In genomic region chr4:109268903-109269302, GRCm38 (mm10) we compare ENCODE assay signal across 35 mouse cellular contexts. TPM values are rescaled to one million over a fixed set of nuclear protein-coding genes. Genes with fewer than 3 reads are reported as not detected.
DNase-seq lines count a peak whose midpoint lies in the region; ATAC-seq and TF ChIP-seq lines count a peak whose summit lies in the region.
"Had no signal": no experiment of that assay in that cellular context is flagged by ENCODE, and none has a peak within 500 bp of the region (broad histone marks: within the 10 kb centered on the region; RNA-seq: fewer than 3 reads in every experiment).

No protein-coding gene starts in this region.

- H3K27me3 ChIP-seq in intestine, postnatal 0 days (replicated peaks; ENCODE audit: control insufficient read depth, insufficient read depth, low read length), result no peaks in the 10 kb centered on the region
- H3K27me3 ChIP-seq in intestine, embryonic 16.5 days (replicated peaks; ENCODE audit: control insufficient read depth, insufficient read depth, low read length), result no peaks in the 10 kb centered on the region
- H3K27me3 ChIP-seq in midbrain, postnatal 0 days (ENCODE audit: insufficient read depth, low read length), result no peaks in the 10 kb centered on the region
- no peaks in the 10 kb centered on the region for H3K27me3 ChIP-seq in midbrain, embryonic 13.5 days
- H3K27me3 ChIP-seq: heart, embryonic 13.5 days; hindbrain, embryonic 15.5 days; limb, embryonic 12.5 days; midbrain, embryonic 12.5 days; Patski; stomach, embryonic 15.5 days had no signal

- no peak overlapping the region for H3K9ac ChIP-seq in intestine, postnatal 0 days (ENCODE audit: low read depth, low read length)
- H3K9ac ChIP-seq in intestine, embryonic 16.5 days (ENCODE audit: low read depth, low read length), result no peak overlapping the region
- H3K9ac ChIP-seq in midbrain, postnatal 0 days (replicated peaks; ENCODE audit: low read length, poor library complexity, severe bottlenecking), result no peak overlapping the region
- no peak overlapping the region for H3K9ac ChIP-seq in midbrain, embryonic 13.5 days (replicated peaks)
- H3K9ac ChIP-seq: heart, embryonic 13.5 days; hindbrain, embryonic 15.5 days; limb, embryonic 12.5 days; midbrain, embryonic 12.5 days; stomach, embryonic 15.5 days had no signal

- peak; percentile 24; the same call in 1 of the 2 replicates for TF ChIP-seq CTCF in intestine, postnatal 0 days (IDR thresholded peaks at IDR 0.05; ENCODE audit: low read depth)
- peak; percentile 24 for TF ChIP-seq CTCF in midbrain, postnatal 0 days (IDR thresholded peaks at IDR 0.05)

- ATAC-seq in intestine, postnatal 0 days, result no peak
- no peak for ATAC-seq in intestine, embryonic 16.5 days
- no peak for ATAC-seq in midbrain, postnatal 0 days (ENCODE audit: low FRiP score)
- no peak for ATAC-seq in midbrain, embryonic 13.5 days
- ATAC-seq: forebrain, embryonic 16.5 days; Patski had no signal

- no peak for DNase-seq in midbrain, postnatal 0 days (ENCODE audit: low spot score)
- DNase-seq in brain, adult 2 months (ENCODE audit: low read depth, low spot score), result peak; percentile 7
- DNase-seq in gastrocnemius, postnatal 10 days, result no peak
- DNase-seq in lung, postnatal 36 days, result no peak
- DNase-seq: adrenal gland, postnatal 14 days; B cell, adult 2 months; cerebellum, adult 18-20 months; cerebellum, postnatal 10 days; gastrocnemius, adult 2 months; heart, postnatal 14 days; kidney, adult 9 months; kidney, postnatal 14 days; lung, postnatal 4 days; retina, postnatal 1 day; right cerebral cortex, postnatal 14 days; thymus, postnatal 14 days had no signal

- H3K4me3 ChIP-seq in intestine, postnatal 0 days (ENCODE audit: low read depth, low read length), result no peak overlapping the region
- no peak overlapping the region for H3K4me3 ChIP-seq in intestine, embryonic 16.5 days (ENCODE audit: low read length)
- H3K4me3 ChIP-seq in midbrain, postnatal 0 days (ENCODE audit: low read depth, low read length), result no peak overlapping the region
- H3K4me3 ChIP-seq in midbrain, embryonic 13.5 days (replicated peaks), result no peak overlapping the region
- H3K4me3 ChIP-seq: erythroblast, embryonic 14.5 days; gastrocnemius, adult 2 months; heart, embryonic 13.5 days; hindbrain, embryonic 10.5 days; hindbrain, embryonic 15.5 days; limb, embryonic 12.5 days; megakaryocyte, embryonic 14.5 days; midbrain, embryonic 12.5 days; stomach, embryonic 15.5 days had no signal

- WGBS in intestine, postnatal 0 days, result 81% methylated on average over 3 of the region's 3 CpGs
- WGBS in intestine, embryonic 16.5 days, result 86% methylated on average over 3 of the region's 3 CpGs
- WGBS in midbrain, postnatal 0 days, result 84% methylated on average over 3 of the region's 3 CpGs
- 90% methylated on average over 3 of the region's 3 CpGs for WGBS in midbrain, embryonic 13.5 days

- no peak overlapping the region for H3K27ac ChIP-seq in intestine, postnatal 0 days (ENCODE audit: low read depth, low read length)
- no peak overlapping the region for H3K27ac ChIP-seq in intestine, embryonic 16.5 days (ENCODE audit: low read length)
- H3K27ac ChIP-seq in midbrain, postnatal 0 days (ENCODE audit: low read depth, low read length), result no peak overlapping the region
- H3K27ac ChIP-seq in midbrain, embryonic 13.5 days, result no peak overlapping the region
- H3K27ac ChIP-seq: heart, embryonic 13.5 days; hindbrain, embryonic 10.5 days; hindbrain, embryonic 15.5 days; limb, embryonic 12.5 days; midbrain, embryonic 12.5 days; stomach, embryonic 15.5 days had no signal

- H3K4me2 ChIP-seq in intestine, postnatal 0 days (replicated peaks; ENCODE audit: low read depth), result no peak overlapping the region
- no peak overlapping the region for H3K4me2 ChIP-seq in intestine, embryonic 16.5 days (ENCODE audit: low read depth, low read length)
- no peak overlapping the region for H3K4me2 ChIP-seq in midbrain, postnatal 0 days (ENCODE audit: low read depth, low read length, poor library complexity, severe bottlenecking)
- H3K4me2 ChIP-seq in midbrain, embryonic 13.5 days (replicated peaks), result no peak overlapping the region
- H3K4me2 ChIP-seq: heart, embryonic 13.5 days; hindbrain, embryonic 15.5 days; limb, embryonic 12.5 days; liver, embryonic 11.5 days; midbrain, embryonic 12.5 days; stomach, embryonic 15.5 days had no signal

- H3K4me1 ChIP-seq in intestine, postnatal 0 days (replicated peaks; ENCODE audit: control insufficient read depth, insufficient read depth, low read length), result no peaks in the 10 kb centered on the region
- no peaks in the 10 kb centered on the region for H3K4me1 ChIP-seq in intestine, embryonic 16.5 days (ENCODE audit: control insufficient read depth, insufficient read depth, low read length)
- no peaks in the 10 kb centered on the region for H3K4me1 ChIP-seq in midbrain, postnatal 0 days (ENCODE audit: insufficient read depth, low read length)
- H3K4me1 ChIP-seq in midbrain, embryonic 13.5 days (replicated peaks), result no peaks in the 10 kb centered on the region
- H3K4me1 ChIP-seq: heart, embryonic 13.5 days; hindbrain, embryonic 10.5 days; hindbrain, embryonic 15.5 days; limb, embryonic 12.5 days; midbrain, embryonic 12.5 days; stomach, embryonic 15.5 days had no signal

- H3K36me3 ChIP-seq in intestine, postnatal 0 days (ENCODE audit: control insufficient read depth, insufficient read depth), result no peaks in the 10 kb centered on the region
- H3K36me3 ChIP-seq in intestine, embryonic 16.5 days (ENCODE audit: control insufficient read depth, insufficient read depth, low read length), result no peaks in the 10 kb centered on the region
- H3K36me3 ChIP-seq in midbrain, postnatal 0 days (ENCODE audit: insufficient read depth, low read length), result no peaks in the 10 kb centered on the region
- H3K36me3 ChIP-seq in midbrain, embryonic 13.5 days, result no peaks in the 10 kb centered on the region
- H3K36me3 ChIP-seq: heart, embryonic 13.5 days; hindbrain, embryonic 10.5 days; hindbrain, embryonic 15.5 days; limb, embryonic 12.5 days; midbrain, embryonic 12.5 days; stomach, embryonic 15.5 days had no signal

- H3K9me3 ChIP-seq in intestine, postnatal 0 days (ENCODE audit: control insufficient read depth), result no peaks in the 10 kb centered on the region
- no peaks in the 10 kb centered on the region for H3K9me3 ChIP-seq in intestine, embryonic 16.5 days (ENCODE audit: control insufficient read depth, low read length)
- H3K9me3 ChIP-seq in midbrain, postnatal 0 days (ENCODE audit: low read length), result no peaks in the 10 kb centered on the region
- H3K9me3 ChIP-seq in midbrain, embryonic 13.5 days, result no peaks in the 10 kb centered on the region
- H3K9me3 ChIP-seq: heart, embryonic 13.5 days; hindbrain, embryonic 10.5 days; hindbrain, embryonic 15.5 days; limb, embryonic 12.5 days; megakaryocyte, embryonic 14.5 days; midbrain, embryonic 12.5 days; stomach, embryonic 15.5 days had no signal

RNA-seq across cellular contexts. Expression of gene Eps15, which starts 11.2 kb away (rescaled TPM):
- polyA plus RNA-seq in intestine, postnatal 0 days (2015; fragmentation: Nextera tagmentation; extraction: Ambion mirVana), result 18.3 and 19.5 TPM in 2 replicates
- polyA plus RNA-seq in intestine, embryonic 16.5 days (2015; fragmentation: Nextera tagmentation; extraction: Ambion mirVana), result 26.4 and 27.9 TPM in 2 replicates
- total RNA-seq in midbrain, postnatal 0 days (2014; rRNA removed), result 102 and 148 TPM in 2 replicates
- 57.6 and 58.7 TPM in 2 replicates for polyA plus RNA-seq in midbrain, postnatal 0 days (2015; fragmentation: Nextera tagmentation; extraction: Ambion mirVana)
- 53.8 and 59.3 TPM in 2 replicates for polyA plus RNA-seq in midbrain, embryonic 13.5 days (2015; fragmentation: Nextera tagmentation; extraction: Ambion mirVana)
- 10 to 100 TPM; 50.4 to 53.8 TPM for total RNA-seq in gastrocnemius, postnatal 10 days (2021)

RNA-seq across cellular contexts. Expression of gene Calr4, which starts 34.6 kb away (rescaled TPM):
- 0.05 TPM in 1 of 2 replicates, not detected in the other for polyA plus RNA-seq in intestine, postnatal 0 days (2015; fragmentation: Nextera tagmentation; extraction: Ambion mirVana)
- polyA plus RNA-seq in intestine, embryonic 16.5 days (2015; fragmentation: Nextera tagmentation; extraction: Ambion mirVana), result 0.16 TPM in 1 of 2 replicates, not detected in the other
- 0.57 and 0.77 TPM in 2 replicates for total RNA-seq in midbrain, postnatal 0 days (2014; rRNA removed)
- 0.41 and 0.80 TPM in 2 replicates for polyA plus RNA-seq in midbrain, postnatal 0 days (2015; fragmentation: Nextera tagmentation; extraction: Ambion mirVana)
- polyA plus RNA-seq in midbrain, embryonic 13.5 days (2015; fragmentation: Nextera tagmentation; extraction: Ambion mirVana), result 0.61 and 0.69 TPM in 2 replicates
- total RNA-seq in gastrocnemius, postnatal 10 days (2021), result not detected
- total RNA-seq: common myeloid progenitor, adult 5-6 weeks; heart, adult 8-10 months; monocyte, adult 5-6 weeks had no signal
- polyA plus RNA-seq: erythroblast, embryonic 14.5 days; hindbrain, embryonic 10.5 days; limb, embryonic 12.5 days; liver, embryonic 16.5 days; Patski; small intestine, adult 2 months had no signal
